Mouse (Mus musculus) urinary bladder, adult 18-20 months (tissue): ENCODE measurements around the gene Slc6a18.
"Not testable (repeated sequence)": the region's sequence is repeated elsewhere in the genome, so short reads cannot be mapped to it uniquely, and the experiment has no call there.

ENCODE experiments used
- DNase-seq, 2 experiments: peaks; one replicate each; pipeline ENCODE4 v3.0.0; 2022; ENCODE audit warnings: low spot score in 2 of 2, mixed read lengths in 2 of 2

Gene Slc6a18

DNA sequence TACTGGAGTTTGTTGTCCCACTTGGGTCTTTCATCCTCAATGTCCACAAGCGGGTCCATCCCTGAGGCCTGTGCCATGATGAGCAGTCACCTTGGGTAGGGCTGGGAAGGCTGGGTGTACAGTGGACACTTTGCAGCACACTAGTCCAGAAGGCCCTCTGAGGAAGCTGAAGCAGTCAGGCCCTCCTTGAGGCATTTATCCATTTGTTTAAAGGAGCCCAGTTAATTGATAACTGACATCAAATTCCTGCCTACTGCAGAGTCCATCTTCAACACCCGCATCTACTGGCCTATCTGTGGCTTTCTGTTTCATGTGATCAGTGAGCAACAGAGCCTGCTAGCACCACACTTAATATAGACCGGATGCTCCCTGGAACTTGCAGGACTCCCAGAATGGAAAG, at the start of gene Slc6a18:
Gene Slc6a18 (minus strand): TSS at position 171 of the 400 bp plus-strand sequence.
- DNase-seq = no peak

GRCm38 (mm10) chr13:73725315-73725714, 47.5 kb upstream of the Slc6a18 start:
- DNase-seq = no peak

DNA sequence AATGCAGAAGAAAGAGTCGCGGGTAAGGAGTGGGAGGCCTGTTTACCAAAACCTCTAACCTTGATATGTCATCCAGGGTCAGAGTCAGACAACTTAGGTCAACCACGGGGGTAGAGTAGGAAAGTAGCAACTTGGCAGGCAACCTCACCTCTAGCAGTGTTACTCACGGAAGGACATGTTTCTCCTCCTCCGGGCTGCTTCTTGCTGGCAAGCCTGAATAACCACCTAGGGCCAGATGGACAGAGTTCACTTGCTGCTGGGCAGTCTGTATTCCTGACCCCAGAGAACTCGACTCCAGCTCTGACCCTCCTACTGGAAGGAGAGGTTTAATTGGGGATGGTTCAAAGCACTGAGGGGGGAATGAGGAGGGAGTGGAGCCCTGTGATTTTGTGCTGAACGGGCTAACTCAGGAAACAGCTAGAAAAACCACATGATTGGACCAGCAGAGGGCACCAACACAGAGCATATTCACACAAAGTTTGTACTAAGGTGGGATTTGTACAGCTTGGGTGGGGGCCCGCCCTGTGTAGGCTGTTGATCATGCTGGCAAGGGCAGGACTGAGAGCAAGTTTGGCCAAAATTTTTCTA, 45.4 kb upstream of the Slc6a18 start:
- peak in 1 of 2 experiments; percentile 27 for DNase-seq

- no peak for DNase-seq
These were observed 42.4 kb upstream of the Slc6a18 start for GRCm38 (mm10) chr13:73720241-73720640.

DNA sequence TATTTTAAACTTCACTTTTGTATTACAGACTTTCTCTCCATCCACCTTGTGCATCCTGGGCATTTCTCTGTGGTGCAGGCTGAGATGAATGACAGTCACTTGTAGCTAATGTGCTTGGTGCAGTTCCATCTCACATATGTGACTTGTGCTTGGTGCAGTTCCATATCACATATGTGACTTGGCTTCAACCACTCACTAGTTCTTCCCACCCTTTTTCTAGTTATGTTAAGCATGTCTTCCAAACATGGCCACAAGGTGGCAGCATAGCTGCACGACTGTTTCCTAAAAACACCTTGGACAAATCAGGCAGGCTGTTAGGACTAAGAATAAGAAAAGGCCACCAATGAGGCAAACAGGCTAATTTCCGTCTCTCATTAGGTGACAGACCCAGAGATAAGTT, 40.4 kb upstream of the Slc6a18 start:
- peak; percentile 63 to 67 for DNase-seq

DNA sequence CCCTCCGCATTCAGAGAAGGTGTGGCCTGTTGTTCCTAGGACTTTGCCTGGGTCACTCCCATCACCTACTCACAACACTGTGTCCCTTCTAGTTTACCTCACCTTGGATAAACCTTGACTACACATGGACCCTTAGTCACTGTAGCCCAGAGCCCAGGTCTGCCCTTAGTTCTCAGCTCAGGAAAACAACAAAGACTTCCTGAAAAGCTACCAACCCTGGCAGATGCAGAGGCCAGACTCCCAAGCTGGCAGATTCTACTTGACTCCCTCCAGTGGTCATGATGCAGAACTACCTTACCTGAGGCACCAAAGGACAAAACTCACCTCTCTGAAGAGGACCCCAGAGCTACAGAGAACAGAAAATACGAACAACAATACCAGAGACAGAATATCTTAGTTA, 36.2 kb upstream of the Slc6a18 start:
- no peak for DNase-seq

DNA sequence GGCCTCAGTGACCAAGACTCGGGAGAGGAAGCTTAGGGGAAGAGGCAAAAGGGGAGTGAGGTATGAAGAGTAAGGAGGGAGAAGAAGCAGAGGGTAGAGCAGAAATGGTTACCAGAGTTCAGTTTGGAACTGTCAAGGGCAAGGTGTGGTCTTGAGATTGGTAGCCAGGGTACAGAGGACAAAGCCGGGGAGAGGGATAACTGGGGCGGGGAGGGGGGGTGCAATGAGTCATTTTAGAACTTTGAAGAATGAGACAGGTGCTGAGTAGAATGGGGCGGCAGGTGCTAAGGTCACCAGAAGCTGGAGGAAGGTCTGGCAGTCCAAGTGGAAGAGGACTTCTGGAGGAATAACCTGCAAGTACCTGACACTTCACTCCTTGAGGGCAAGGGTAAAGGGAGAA, 35.4 kb upstream of the Slc6a18 start:
- no peak for DNase-seq

- DNase-seq = no peak
These were observed 34.4 kb upstream of the Slc6a18 start for GRCm38 (mm10) chr13:73712228-73712627.

GRCm38 (mm10) chr13:73711803-73712202, 34.0 kb upstream of the Slc6a18 start:
- DNase-seq = no peak

DNA sequence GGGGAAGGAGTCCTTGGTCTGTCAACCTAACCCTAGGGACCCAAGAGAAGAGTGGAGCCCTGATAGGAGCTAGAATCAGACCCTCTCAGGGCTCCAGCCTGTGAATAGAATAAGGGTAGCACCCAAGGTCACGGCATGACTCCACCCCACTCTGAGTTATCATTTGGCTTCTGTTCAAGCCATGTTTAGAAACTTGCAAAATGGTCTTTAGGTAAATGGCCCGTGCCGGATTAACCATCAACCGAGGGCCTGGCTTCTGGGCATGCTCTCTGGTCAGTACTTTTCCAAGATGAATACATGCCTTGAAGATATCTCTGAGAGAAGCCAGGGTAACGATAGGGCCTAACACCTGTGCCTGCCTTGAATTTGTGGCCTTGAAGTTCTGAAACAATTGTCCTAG, 33.4 kb upstream of the Slc6a18 start:
- no peak for DNase-seq

- DNase-seq = no peak
These were observed 31.7 kb upstream of the Slc6a18 start for GRCm38 (mm10) chr13:73709491-73709890.

GRCm38 (mm10) chr13:73704694-73705325, 27.0 kb upstream of the Slc6a18 start, which contains the start of gene Slc6a19:
Gene Slc6a19, minus strand, starts transcription at chr13:73704865.
- DNase-seq = no peak

DNA sequence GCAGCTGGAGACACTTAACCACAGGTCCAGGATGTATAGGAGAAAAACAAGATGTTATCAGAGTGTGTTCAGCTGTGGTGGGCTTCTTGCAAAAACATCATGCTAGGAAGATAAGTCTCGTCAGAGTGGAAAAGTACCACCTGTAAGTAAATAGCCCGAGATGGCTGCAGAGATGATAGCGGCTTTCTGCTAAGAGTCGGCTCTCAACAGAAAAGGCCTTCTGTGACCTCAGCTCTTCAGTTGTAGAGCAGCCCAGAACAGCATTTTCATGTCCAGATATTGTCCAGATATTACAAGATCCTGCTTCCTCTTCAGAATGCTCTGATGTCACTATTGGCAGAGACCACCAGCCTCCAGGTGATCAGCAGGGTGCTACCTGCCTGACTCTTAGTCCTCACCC, 25.7 kb upstream of the Slc6a18 start:
- not testable (repeated sequence) for DNase-seq

DNA sequence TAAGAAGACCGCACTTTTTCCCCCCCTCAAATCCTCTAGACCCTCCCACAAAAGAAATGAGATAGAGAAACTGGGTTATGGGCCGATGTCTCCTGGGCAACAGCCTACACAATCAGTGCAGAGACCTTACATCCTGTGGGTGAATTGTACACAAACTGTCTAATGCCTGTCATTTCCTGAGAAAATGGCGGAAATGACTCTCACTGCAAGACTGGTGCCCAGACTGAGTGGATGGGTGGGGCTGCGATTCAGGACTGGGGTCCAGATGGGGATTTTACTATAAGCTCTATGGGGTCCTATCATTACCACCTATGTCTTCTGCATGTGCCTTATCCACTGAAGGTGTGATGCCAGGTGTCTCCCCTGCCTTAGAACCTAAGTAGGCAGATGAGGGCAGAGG, 25.0 kb upstream of the Slc6a18 start:
- no peak for DNase-seq

DNA sequence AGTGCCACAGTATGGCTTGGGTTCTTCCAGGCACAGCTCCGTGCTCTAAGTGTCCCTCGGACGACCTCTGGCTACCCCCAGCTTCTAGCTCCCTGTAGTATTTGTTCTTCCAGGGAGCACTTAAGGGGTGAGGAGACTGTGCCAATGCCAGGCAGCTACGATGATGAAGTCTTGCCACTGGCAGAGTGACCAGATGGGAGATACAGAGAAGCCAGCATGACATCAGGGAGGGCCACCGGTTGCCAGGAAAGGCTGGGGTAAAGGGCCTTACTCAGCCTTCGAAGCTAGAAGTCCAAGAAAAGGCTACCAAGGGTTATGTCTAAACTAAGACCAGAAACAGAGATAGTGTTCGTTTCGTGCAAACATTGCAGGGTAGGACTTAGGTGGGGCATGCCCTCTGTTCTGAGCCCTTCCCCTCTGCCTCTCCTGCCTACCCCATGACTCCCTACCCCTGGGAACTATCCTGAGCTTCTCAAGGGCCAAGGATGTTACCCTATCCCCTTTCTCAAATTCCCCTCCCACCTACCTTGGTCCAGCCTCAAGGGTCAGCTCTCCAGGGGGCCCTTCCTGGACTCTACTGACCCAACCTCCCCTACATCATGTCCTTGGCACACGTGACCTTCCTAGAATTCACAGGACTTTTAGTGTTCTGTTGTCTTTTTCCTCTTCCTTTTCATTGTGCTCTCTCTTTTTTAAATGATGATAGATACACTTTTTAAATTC, 23.5 kb upstream of the Slc6a18 start:
- no peak for DNase-seq

GRCm38 (mm10) chr13:73700554-73700953, 22.7 kb upstream of the Slc6a18 start:
- DNase-seq = no peak

DNA sequence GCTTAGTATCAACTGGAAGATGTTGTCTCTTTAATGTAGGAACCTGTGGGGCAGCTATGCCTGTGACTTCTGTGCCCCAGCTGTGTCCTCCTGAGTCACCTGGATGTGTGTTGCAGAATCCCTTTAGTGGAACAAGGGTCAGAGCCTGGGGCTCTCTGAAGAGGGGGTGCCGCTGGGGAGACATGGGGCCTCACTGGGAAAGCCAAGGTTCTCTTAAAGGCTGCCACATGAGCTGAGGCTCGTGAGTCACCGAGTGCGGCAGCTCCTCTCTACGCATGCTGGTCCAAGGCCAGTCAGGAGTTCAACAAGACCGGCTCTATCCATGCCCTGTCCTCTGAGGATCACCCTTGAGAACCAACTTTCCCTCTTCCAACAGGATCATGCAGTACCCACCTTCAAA, 21.9 kb upstream of the Slc6a18 start:
- no peak for DNase-seq

GRCm38 (mm10) chr13:73696529-73696928, 18.7 kb upstream of the Slc6a18 start:
- no peak for DNase-seq

DNA sequence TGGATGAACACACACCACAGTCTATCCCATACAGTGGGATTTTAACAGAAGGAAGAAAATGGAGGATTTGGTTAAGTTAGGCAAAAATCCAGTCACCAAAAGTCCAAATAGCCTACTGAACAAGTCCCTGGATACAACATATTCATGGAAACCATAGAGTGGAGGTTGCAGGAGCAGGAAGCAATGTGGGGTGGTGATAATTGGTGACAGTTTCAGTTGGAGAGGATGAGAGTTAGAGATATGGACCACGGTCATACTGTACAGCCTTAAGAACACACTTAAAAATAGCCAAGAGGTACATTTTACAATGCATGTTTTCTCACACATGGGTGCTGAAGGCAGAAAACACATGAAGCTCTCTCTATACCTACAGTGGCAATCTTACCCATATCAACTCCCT, 17.1 kb upstream of the Slc6a18 start:
- no peak for DNase-seq

GRCm38 (mm10) chr13:73693333-73693732, 15.5 kb upstream of the Slc6a18 start:
- no peak for DNase-seq

DNA sequence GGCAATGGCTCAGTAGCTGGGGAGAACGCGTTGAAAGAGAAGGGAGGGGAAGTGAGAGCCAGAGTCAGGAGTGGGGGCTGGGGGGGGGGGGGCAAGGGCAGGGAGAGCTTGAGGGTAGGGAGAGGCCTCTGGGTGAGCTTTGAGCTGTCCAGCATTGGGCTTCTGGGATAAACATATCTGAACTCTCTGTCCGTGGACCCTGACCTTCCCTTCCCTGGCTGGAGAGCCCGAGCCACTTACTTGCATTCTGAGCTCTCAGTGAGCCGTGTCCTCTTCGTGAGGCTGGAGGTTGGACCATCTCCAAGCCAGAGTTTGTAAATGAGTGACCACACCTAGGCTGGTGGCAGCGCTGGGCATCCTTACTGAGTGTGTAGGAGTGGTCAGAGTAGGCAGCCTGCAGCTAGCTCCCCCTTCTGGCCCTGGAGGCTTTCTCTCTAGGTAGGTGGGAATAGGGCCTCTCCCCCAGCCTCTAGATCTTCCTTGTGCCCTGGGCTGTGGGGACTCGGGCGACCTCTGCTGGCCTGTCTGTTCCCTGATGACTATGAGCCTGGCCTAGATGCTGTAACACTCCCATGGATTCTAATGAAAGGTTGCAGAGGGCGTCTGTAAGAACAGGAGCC, 14.5 kb upstream of the Slc6a18 start:
- peak in 1 of 2 experiments; percentile 34 for DNase-seq

DNA sequence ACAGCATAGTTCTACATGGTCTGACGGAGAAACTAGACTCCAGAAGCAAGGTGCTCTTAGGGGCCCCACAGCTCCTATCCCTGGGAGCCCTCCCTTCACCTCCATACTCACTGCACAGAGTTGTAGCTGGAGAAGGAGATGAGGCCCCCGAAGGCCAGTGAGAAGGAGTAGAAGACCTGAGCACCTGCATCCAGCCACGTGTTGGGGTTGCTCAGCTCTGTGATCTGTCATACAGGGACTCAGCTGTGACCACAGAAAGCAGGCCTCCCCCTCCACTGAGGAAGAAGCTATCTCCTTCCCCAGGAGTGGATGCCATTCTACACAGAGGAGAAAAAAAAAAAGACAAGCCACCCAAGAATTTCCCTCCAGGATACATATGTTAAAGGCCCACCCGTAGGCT, 11.1 kb upstream of the Slc6a18 start:
- no peak for DNase-seq

DNA sequence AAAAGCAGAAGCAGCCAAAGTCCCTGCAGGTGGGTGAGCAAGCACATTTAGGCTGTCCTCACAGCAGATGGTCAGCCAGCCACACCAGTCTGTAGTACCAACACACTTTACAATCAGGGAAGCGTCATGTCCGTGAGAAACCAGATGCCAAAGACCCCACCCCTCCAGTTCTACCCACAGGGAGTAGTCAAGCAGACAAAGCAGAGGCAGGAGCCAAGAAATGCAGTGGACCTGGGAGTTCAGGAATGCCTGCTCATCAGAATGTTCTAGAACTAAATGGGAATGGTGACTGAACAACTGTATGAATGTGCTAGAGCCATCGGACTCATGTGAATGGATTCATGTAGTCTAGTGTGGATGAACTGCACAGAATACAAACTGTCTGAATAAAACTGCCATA, 9.8 kb upstream of the Slc6a18 start:
- DNase-seq = no peak
